Mouse (Mus musculus) cerebellum, postnatal 25 days (tissue): Measurements from ENCODE around the gene Amotl2.
A peak's percentile ranks its signal among the peaks of the same experiment; 100 is the strongest.
"Not testable (repeated sequence)": the region's sequence is repeated elsewhere in the genome, so short reads cannot be mapped to it uniquely, and the experiment has no call there.

Experiments used
- DNase-seq, 2 experiments: peaks; one replicate each; pipeline ENCODE4 v3.0.0; 2021; ENCODE audit warnings: mixed read lengths in 2 of 2

Amotl2 gene

GRCm38 (mm10) chr9:102735231-102735630, 18.8 kb downstream of the Amotl2 start:
- no peak for DNase-seq

- no peak for DNase-seq
Observed at GRCm38 (mm10) chr9:102735996-102736395, 19.5 kb downstream of the Amotl2 start.

GRCm38 (mm10) chr9:102737405-102737804, 20.9 kb downstream of the Amotl2 start:
- DNase-seq, result peak in 1 of 2 experiments; percentile 10

- no peak for DNase-seq
Observed at GRCm38 (mm10) chr9:102746753-102747152, 30.3 kb downstream of the Amotl2 start.

- no peak for DNase-seq
Observed at GRCm38 (mm10) chr9:102747902-102748301, 31.4 kb downstream of the Amotl2 start.

GRCm38 (mm10) chr9:102749216-102749615, 32.7 kb downstream of the Amotl2 start:
- DNase-seq, result no peak

GRCm38 (mm10) chr9:102751632-102752303, 35.3 kb downstream of the Amotl2 start:
- no peak for DNase-seq

GRCm38 (mm10) chr9:102753299-102753698, 36.8 kb downstream of the Amotl2 start:
- no peak for DNase-seq

GRCm38 (mm10) chr9:102755161-102755560, 38.7 kb downstream of the Amotl2 start:
- no peak for DNase-seq

- DNase-seq, result no peak
Observed at GRCm38 (mm10) chr9:102755591-102756270, 39.3 kb downstream of the Amotl2 start.

GRCm38 (mm10) chr9:102756352-102756751, 39.9 kb downstream of the Amotl2 start:
- no peak for DNase-seq

GRCm38 (mm10) chr9:102758851-102759250, 42.4 kb downstream of the Amotl2 start:
- DNase-seq, result no peak

- DNase-seq, result no peak
Observed at GRCm38 (mm10) chr9:102759581-102760001, 43.1 kb downstream of the Amotl2 start.

GRCm38 (mm10) chr9:102761599-102761998, 45.1 kb downstream of the Amotl2 start:
- no peak for DNase-seq

GRCm38 (mm10) chr9:102762836-102763235, 46.4 kb downstream of the Amotl2 start:
- DNase-seq, result no peak

GRCm38 (mm10) chr9:102763520-102763919, 47.0 kb downstream of the Amotl2 start:
- no peak for DNase-seq

GRCm38 (mm10) chr9:102764540-102764939, 48.1 kb downstream of the Amotl2 start:
- not testable (repeated sequence) for DNase-seq

- no peak for DNase-seq
Observed at GRCm38 (mm10) chr9:102766741-102767140, 50.3 kb downstream of the Amotl2 start.

GRCm38 (mm10) chr9:102769257-102769656, 52.8 kb downstream of the Amotl2 start:
- no peak for DNase-seq

- no peak for DNase-seq
Observed at GRCm38 (mm10) chr9:102770190-102770589, 53.7 kb downstream of the Amotl2 start.

- no peak for DNase-seq
Observed at GRCm38 (mm10) chr9:102771308-102771895, 54.9 kb downstream of the Amotl2 start.

- no peak for DNase-seq
Observed at GRCm38 (mm10) chr9:102777631-102778591, 61.4 kb downstream of the Amotl2 start.

- DNase-seq, result peak; percentile 76 to 86
Observed at GRCm38 (mm10) chr9:102779493-102779892, 63.0 kb downstream of the Amotl2 start.
